Mouse (Mus musculus) cortical plate, adult 2 months (tissue): ENCODE data around the gene Oard1. TPM values are rescaled to one million over a fixed set of nuclear protein-coding genes. Genes with fewer than 3 reads are reported as not detected.

Experiments
- H3K27ac ChIP-seq: fragments of 200-500 bp; 2 replicates; pipeline ENCODE4 v1.5.1; 2012; ENCODE audit warnings: low read length, control low read depth, inconsistent platforms; ENCODE audit not compliant: insufficient read depth
- H3K4me1 ChIP-seq: fragments of 200-500 bp; 2 replicates; pipeline ENCODE4 v1.6.1; 2011; ENCODE audit warnings: low read length; ENCODE audit not compliant: control insufficient read depth, insufficient read depth
- H3K4me3 ChIP-seq: fragments of 200-500 bp; 2 replicates; pipeline ENCODE4 v1.5.1; 2011; ENCODE audit warnings: mild to moderate bottlenecking, low read length, control low read depth; ENCODE audit not compliant: insufficient read depth
- CTCF ChIP-seq: fragments of 200-500 bp; IDR thresholded peaks from 2 replicates; pipeline ENCODE4 v1.5.1; 2011; ENCODE audit warnings: mild to moderate bottlenecking, control low read depth, low read length; ENCODE audit not compliant: insufficient read depth; ENCODE audit errors: extremely low read depth
- POLR2A ChIP-seq: fragments of 200-500 bp; IDR thresholded peaks from 2 replicates; pipeline ENCODE4 v1.6.1; 2011; ENCODE audit warnings: mild to moderate bottlenecking, low read length, control low read depth; ENCODE audit not compliant: insufficient read depth; ENCODE audit errors: extremely low read depth
- polyA plus RNA-seq: library from polyadenylated mRNA; depleted of rRNA; stranded (reverse); fragments of >200 nt; gene quantifications from 2 replicates; pipeline ENCODE4 v1.2.3, GENCODE M21; 2012

Gene Oard1
- polyA plus RNA-seq, 1 experiment: 21.7 TPM

DNA sequence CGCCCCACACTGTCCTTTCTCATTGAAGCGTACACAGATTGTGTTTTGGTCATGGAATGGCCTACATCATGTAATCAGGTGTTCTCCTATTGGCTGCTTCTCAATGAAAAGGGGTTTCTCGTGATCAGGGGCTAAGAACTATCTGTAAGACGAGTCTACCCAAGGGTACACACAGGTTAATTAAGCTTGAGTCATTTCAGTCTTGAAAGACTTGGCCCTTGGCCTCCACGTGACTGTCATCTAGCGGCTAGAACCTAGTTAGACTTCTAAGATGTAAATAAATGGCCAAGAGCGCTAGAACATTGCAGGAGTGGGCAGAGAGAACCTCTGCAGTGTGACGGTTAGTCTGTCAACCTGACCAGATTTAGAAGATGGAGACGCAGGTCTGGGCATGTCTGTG is 14.4 kb downstream of the Oard1 start:
- no peak for TF ChIP-seq POLR2A
- no peak for TF ChIP-seq CTCF
- H3K27ac ChIP-seq: no peak overlapping the region
- H3K4me1 ChIP-seq: no peaks in the 10 kb centered on the region
- H3K4me3 ChIP-seq: no peak overlapping the region

DNA sequence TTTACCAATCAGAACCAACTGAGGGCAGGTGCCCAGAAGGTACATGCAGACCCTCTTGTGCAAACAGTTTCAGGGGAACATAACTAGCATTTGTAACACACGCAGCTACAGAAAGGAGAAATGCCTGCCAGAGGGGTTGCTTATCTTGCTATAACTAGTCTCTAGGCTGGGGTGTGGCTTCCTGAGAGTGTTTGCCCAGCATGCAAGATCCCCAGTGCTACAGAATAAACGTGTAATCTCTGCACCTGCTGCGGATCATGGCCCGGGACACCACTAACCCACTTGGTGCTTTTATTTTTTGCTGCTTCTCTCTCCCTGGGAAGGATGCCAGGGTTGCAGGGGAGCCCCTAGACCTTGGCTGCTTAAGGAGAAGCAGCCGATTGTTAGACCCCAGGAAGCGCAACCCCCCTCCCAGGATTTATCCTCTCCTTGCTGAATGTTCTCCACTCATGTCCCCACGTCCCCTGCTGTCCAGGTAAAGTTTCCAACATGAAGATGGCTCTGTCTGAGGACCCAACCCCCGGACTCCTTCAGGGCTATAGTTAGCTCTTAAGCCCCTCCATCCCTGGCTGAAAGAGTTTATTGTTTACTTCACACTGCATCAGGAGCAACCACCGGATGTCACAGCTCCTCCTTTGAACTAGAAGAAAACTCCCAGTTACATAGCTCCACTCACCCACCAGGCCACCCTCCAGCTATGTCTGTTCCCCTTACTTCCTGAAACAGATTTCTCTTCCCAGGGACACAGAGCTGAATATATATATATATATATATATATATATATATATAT is 16.2 kb downstream of the Oard1 start:
- H3K4me1 ChIP-seq: no peaks in the 10 kb centered on the region
- no peak overlapping the region for H3K4me3 ChIP-seq
- no peak overlapping the region for H3K27ac ChIP-seq
- TF ChIP-seq CTCF (no peak), POLR2A (no peak)

DNA sequence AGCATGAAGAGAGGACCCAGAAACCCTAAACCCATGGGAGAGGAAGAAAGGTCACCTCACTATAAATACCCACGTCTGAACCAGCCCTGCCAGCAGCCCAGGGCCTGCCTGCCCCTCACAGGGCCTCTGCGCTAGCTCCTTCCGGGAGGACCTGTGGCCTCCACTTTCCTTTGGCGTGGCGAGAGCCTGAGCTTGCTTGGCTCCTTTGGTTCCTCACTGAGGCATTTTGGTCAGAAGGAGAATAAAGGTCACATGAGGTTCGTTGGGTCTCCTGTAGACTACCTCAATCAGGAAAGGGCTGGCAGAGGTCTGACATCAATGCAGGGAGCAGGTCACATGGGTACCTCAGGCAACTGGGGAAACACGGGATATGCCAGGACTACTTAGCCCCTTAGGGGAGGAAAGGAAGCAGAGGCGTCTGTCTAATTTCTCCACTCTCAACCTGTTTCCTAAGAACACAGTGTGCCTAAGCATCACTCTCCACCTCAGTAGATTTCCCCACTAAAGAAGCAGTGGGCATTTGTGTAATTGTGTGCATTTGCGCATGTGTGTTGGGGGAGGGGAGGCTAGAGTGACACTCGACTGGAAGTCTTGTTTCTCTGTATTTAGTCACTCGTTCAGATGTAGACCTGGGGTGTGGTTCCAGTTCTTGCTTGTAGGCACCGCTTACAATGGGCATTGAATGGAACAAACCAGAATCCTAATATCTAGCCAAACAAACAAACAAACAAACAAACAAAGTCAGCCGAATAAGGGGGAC is 17.4 kb downstream of the Oard1 start:
- no peaks in the 10 kb centered on the region for H3K4me1 ChIP-seq
- H3K27ac ChIP-seq: no peak overlapping the region
- no peak for TF ChIP-seq POLR2A
- TF ChIP-seq CTCF: no peak
- no peak overlapping the region for H3K4me3 ChIP-seq

DNA sequence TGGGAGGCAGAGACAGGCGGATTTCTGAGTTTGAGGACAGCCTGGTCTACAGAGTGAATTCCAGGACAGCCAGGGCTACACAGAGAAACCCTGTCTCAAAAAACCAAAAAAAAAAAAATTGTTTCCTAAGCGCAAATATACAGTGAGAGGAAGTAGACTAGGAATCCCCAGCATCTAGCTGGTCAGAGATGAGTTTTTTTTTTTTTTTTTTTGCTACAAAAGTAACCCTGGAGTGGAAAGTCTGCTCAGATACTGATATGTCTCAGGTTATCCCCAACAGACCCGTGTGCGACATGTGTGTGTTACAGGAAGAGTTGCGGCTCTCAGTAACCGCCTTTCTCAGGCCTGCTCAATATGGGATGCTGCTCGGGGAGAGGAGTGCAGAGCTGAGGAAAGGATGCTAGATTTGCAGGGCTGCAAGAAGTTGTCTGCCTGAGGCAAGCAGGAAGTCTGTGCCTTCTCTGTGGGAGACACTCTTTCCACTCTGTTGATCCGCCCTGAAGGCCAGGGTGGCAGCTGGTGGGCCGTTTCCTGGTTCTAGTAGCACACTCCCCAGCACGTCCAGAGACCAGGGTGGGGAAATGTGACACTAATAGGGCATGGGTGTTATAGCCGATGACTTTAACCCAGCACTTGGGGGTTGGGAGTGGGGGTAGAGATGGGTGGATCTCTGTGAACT is 18.2 kb downstream of the Oard1 start:
- no peak overlapping the region for H3K27ac ChIP-seq
- no peaks in the 10 kb centered on the region for H3K4me1 ChIP-seq
- no peak overlapping the region for H3K4me3 ChIP-seq
- no peak for TF ChIP-seq POLR2A
- no peak for TF ChIP-seq CTCF

DNA sequence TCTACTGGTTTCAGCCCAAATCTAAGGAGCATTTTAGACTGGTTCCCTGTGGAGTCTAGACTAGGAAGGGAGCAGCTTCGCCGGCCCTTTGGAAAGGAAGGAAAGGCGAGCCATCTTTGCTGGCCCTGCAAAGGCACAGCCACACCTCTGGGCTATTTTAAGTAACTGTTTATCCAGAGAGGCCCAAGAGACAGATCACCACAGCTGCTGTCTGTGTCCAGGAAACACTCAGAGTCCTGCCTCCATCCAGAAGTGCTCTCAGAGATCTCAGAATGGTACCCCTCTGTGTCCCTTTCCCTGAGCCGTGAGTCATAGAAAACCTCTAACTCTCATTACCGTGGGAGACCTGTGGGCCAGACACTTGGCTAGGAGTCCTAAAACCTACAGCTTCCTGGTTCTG is 20.6 kb downstream of the Oard1 start:
- Histone ChIP-seq H3K27ac (no peak overlapping the region), H3K4me3 (no peak overlapping the region), H3K4me1 (no peaks in the 10 kb centered on the region)
- TF ChIP-seq POLR2A (no peak), CTCF (no peak)

DNA sequence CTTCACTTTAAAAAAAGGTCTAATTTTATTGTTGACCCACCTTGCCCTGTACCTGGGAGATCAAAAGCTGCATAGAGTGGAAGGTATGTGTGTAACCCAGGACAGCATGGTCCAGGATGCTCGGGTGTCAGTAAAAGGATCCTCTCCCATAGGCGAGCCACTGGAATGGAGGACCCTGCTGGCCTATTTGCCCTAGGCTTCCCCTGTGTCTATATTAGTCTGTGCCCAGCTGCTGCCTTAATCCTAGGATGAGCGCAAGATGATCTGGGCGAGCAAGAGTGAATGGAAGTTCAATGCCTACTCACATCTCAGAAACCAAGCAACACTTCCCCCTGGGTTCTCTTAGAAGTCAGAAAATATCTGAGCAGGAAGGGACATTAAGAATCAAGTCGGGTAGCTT is 21.2 kb downstream of the Oard1 start:
- no peak overlapping the region for H3K27ac ChIP-seq
- no peak overlapping the region for H3K4me3 ChIP-seq
- no peaks in the 10 kb centered on the region for H3K4me1 ChIP-seq
- TF ChIP-seq POLR2A: no peak
- TF ChIP-seq CTCF: no peak

DNA sequence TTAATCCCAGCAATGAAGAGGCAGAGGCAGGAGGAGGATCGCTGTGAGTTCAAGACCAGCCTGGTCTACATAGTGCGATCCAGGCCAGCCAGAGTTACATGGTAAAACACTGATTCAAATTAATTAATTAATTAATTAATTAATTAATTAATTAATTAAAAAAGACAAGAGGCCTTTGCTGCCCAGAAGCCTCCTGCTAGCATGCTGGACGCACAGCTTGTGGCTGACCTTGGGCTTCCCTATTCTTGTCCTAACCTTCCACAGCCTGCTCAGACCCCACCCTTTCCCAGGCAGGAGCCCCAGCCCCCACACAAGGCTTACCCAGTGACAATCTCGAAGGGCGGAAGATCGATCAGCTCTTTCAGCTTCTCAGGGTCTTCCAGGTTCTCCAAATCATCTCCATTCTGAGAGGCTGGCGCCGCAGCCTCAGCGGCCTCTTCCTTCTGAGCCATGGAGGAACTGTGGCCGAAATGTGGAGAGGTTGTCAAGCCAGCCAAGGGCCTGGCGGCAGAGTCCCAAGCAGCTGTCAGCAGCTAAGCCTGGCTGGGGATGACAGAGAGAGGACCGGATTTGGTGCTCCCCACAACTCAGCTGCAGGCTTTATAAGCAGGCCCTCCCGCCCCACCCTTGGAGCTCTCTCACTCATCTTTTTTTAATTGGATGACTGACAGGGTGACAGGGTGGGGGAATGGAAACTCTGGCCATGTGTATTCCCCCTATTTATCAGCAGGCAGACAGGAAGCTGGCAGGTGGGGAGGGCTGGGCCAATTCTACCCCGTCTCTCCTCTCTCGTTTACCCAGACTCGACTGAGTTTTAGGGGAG is 22.6 kb downstream of the Oard1 start, which contains the start of gene Apobec2:
TSS of gene Apobec2 (minus strand) at position 773 of the 823 bp plus-strand sequence.
- H3K27ac ChIP-seq: no peak within 1 kb of the TSS
- H3K4me3 ChIP-seq: no peak within 1 kb of the TSS
- H3K4me1 ChIP-seq: no peaks in the 10 kb centered on the region
- TF ChIP-seq CTCF (no peak), POLR2A (no peak)

DNA sequence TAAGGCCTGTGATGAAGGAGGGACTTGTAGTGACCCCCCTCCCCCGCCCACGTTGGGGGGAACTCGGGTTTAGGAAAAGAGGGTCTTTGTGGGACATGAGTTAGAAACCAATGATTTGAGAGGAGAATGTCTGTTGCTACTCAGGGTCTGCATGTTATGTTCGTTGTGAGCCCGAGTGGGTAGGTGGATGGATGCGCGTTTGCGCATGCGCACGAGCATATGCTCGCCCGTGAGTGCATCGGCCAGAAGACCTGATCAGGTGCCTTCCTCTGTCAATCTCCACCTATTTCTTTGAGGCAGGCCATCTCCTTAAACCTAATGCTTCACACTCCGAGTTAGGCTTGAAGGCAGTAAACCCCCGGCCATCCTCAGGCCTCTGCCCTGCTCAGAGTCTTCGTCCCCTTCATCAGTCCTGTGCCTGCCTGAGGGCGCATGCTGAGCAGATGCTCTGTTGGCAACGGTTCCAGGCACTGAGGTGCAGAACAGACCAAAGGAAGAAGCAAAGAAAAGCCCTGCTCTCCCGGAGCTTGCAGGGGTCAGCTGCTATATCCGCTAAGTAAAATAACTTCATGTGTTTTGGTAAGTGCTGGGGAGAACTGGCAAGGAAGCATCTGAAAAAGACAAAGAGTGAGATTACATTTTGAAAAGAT is 23.3 kb downstream of the Oard1 start:
- TF ChIP-seq CTCF: no peak
- no peak for TF ChIP-seq POLR2A
- Histone ChIP-seq H3K4me3 (no peak overlapping the region), H3K27ac (no peak overlapping the region), H3K4me1 (no peaks in the 10 kb centered on the region)
